Mouse (Mus musculus): ENCODE results near the gene Ptma.
A peak's percentile ranks its signal among the peaks of the same experiment; 100 is the strongest.

The Ptma gene

DNA sequence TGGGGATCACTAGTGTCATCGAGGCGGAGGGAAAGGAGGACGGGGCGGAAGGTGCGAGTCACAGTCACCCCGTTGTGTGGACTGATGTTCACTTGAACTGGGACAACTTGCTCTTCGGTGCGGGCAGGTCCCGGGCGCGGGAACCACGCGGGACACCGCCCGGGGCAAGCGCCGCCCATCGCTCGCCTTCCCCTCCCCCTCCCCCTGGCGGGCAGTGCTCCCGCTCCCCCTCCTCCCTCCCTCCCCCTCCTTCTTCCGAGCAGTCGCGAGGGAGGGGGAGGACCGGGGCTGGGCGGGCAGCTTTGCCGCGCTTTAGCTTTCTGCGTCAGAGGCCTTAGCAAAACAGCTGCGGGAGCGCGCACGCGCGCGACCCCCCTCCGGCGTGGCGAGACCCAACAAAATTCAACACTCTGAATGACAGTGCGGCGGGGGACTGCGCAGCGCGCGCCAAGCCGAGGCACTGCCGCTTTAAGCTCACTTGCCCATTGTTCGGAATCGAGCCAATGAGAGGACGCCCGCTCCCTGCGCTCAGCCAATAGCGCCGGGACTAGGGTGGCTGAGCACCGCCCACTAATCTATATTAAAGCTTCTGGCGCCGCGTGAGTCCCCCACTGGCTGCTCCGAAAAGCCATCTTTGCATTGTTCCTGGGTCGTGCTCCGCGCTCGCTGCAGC lies at the start of gene Ptma:
TSS of gene Ptma (plus strand) at position 611 of the 673 bp plus-strand sequence.
- no peak; the same call in 1 of the 2 replicates for TF ChIP-seq GATA4 (IDR thresholded peaks at IDR 0.05; ENCODE audit: insufficient replicate concordance, low read length)

DNA sequence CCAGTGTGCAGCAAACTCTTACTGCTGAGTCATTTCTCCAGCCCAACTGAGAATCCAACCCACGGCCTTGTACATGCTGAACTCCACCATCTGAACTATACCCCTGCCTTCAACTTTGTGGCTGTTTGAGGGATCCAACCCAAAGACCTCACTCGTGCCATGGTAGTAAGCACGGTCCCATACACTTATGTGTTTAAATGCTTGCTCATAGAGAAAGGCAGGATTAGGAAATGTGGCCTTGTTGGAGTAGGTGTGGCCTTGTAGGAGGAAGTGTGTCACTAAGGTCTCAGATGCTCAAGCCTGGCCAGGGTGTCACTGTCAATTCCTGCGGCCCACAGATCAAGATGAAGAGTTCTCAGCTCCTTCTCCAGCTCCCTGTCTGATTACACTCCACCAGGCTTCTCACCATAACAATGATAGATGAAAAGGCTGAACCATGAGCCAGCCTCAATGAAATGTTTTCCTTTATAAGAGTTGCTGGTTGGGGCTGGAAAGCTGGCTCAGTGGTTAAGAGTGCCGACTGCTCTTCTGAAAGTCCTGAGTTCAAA lies 48.7 kb upstream of the Ptma start:
- TF ChIP-seq GATA4 (IDR thresholded peaks at IDR 0.05; ENCODE audit: insufficient replicate concordance, low read length), result no peak

DNA sequence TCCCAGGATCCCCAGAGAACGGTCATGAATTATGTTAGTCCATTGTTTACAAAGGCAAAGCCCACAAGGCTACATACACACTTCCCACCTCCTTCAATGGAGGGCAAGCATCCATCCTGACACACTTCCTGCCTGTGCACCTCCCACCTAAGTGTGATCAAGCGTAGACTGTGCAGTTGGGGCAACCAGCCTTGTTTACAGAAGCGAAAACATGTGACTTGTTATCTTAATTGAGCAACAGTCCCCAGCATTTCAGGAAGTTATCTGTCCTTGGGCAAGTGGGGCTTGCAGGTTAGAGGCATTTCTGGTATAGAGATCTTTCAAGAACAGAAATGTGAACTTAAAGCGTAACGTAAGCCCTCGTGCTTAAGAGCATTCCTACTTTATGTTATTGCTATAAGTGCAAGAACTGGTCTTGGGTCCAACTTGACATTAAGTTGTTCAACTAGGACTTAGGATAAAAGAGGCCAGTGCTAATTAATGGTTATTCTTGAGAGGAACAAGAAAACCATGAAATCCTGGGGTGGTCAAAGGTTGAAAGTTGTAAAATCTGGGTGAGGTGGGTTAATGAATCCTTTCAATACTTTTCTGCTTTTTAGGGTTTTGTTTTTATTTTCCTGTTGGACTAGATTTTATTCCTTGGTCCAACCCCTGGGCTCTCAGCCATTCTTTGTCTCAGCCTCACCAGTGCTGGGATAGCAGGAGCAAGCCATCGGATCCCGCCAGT lies 47.3 kb upstream of the Ptma start:
- TF ChIP-seq GATA4 (IDR thresholded peaks at IDR 0.05; ENCODE audit: insufficient replicate concordance, low read length), result peak; percentile 93

DNA sequence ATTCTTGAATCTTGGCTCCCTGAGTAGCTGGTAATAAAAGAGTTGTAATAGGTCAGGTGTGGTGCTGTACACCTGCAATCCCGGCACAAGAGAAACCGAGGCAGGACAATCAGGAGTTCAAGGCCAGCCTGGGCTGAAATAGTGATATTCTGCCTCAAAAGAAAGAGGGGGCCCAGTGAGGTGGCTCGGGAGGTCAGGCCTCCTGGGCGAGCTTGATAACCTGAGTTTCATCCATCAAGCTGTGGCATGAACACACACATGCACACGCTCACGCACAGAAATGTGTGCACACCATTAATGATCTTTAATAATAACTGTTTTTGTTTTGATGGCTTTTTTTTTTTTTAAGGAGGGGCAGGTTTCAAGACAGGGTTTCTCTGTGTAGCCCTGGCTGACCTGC lies 46.2 kb upstream of the Ptma start:
- TF ChIP-seq GATA4 (IDR thresholded peaks at IDR 0.05; ENCODE audit: insufficient replicate concordance, low read length), result no peak

DNA sequence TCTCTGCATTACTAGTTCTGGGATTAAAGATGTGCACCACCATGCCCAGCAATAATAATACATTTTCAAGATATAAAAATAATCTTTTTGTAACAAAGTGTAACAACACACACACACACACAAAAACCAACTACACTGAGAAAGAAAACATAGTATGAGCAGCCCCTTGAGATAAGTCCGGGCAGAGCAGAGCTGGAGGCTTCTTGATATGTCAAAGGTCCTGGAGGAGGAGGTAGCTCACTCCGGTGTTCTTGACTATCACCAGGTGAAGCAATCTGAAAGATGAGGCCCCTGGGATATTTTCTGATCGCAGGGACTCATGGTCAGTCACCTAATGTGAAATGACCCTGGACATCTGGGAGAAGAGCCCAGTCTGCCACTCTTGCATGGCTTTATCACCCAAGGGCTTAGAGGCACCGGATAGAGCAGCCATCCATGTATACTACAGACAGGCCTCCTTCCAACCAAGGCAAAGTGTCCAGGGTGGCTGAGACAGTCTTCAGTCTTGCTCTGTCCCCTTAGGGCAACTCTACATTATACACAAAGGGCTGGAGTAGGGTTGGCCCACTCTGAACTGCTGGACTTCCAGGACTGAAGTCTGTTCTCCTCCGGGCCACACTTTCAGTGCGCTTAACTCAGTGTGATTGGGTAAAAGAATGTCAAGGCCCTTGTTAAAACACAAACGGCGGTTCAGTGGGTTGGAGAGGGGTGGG lies 45.6 kb upstream of the Ptma start:
- no peak for TF ChIP-seq GATA4 (IDR thresholded peaks at IDR 0.05; ENCODE audit: insufficient replicate concordance, low read length)

DNA sequence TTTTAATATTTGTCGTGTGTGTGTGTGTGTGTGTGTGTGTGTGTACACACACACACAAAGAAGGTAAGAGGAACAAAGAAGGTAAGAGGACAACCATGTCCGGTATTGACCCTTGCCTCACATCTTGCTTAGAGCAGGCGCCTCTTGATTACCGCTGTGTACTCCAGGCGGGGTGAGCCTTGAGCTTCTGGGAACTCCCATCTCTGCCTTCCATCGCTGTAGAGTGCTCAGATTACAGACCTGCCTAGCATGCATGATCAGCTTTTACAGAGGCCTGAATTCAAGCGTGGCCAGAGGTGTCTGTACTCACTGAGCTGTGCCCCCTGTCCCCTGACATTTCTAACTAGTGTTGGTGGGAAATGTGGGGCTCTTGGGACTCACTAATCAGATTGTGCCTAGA lies 45.1 kb upstream of the Ptma start:
- TF ChIP-seq GATA4 (IDR thresholded peaks at IDR 0.05; ENCODE audit: insufficient replicate concordance, low read length), result no peak

DNA sequence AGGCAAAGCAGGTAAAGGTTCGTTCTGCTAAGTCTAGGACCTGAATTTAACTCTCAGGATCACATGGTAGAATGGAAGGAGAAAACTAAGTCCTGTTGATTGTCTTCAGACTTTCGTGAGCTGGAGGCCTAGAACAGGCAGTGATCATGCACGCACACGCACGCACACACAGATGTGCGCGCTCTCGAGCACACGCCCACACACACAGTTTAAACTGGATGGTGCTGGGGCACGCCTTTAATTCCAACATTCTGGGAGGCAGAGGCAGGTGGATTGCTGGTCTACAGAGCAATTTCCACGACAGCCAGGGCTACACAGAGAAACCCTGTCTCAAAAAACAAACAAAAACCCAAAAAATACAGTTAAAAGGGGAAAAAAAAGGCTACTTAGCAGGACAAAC lies 44.2 kb upstream of the Ptma start:
- no peak for TF ChIP-seq GATA4 (IDR thresholded peaks at IDR 0.05; ENCODE audit: insufficient replicate concordance, low read length)

DNA sequence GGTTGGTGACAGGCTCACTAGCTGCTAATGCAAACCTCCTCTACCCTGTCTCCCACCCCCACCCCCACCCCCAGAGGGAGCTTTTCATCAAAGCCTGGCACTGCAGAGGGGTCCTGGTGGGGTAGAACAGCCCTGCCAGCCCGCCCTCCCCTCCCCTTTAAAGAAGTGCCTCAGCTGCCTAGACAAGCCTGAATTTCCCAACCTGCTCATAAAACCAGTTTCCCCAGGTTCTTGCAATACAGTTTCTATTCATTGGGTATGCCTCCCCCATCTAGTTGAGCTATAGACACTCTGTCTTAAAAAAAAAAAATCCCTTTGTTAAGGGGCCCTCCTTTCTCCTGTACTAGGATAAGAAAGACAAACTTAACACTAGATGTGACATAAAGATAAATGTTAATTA lies 43.8 kb upstream of the Ptma start:
- TF ChIP-seq GATA4 (IDR thresholded peaks at IDR 0.05; ENCODE audit: insufficient replicate concordance, low read length), result no peak

DNA sequence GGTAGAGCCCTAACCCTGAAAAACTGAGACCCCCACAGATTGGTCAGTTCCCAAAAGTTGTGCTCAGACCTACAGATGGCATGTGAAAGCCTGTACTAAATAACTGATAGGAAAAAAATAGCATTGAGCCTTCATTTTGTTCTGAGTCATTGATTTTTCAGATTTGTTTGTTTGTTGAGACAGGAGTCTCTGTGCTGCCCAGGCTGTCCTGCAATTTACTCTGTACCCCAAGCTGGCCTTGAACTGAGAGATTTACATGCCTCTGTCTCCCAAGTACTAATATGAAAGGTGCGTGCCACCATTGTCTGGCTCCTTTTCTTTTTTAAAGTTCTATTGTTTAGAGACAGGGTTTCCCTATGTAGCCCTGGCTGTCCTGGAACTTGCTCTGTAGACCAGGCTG lies 41.2 kb upstream of the Ptma start:
- no peak for TF ChIP-seq GATA4 (IDR thresholded peaks at IDR 0.05; ENCODE audit: insufficient replicate concordance, low read length)

DNA sequence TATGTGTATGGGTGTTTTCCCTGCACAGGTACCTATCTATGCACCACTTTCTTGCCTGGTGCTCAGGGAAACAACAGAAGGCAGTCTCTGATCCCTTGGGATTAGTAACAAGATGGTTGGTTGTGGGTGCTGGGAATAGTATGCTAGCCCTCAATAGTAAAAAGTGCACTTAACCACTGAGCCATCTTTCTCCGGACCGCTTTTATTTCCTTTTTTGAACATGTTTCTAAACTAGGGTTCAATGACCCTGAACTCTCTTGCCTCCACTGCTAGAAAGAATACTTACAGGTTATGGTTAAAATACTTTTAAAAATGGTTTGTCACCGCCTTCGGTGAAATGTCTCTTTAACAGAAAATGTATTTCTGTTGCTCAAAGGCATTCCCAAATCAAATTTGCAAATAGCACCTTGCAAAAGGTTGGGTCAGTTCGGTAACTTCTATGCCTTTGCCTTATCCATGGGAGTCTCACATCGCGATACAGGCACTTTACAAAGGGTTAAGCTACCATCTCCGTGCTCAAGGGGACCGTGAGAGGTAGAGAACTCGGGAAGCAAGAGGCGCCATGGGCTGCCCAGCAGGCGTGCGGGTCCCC lies 39.7 kb upstream of the Ptma start:
- TF ChIP-seq GATA4 (IDR thresholded peaks at IDR 0.05; ENCODE audit: insufficient replicate concordance, low read length), result no peak

DNA sequence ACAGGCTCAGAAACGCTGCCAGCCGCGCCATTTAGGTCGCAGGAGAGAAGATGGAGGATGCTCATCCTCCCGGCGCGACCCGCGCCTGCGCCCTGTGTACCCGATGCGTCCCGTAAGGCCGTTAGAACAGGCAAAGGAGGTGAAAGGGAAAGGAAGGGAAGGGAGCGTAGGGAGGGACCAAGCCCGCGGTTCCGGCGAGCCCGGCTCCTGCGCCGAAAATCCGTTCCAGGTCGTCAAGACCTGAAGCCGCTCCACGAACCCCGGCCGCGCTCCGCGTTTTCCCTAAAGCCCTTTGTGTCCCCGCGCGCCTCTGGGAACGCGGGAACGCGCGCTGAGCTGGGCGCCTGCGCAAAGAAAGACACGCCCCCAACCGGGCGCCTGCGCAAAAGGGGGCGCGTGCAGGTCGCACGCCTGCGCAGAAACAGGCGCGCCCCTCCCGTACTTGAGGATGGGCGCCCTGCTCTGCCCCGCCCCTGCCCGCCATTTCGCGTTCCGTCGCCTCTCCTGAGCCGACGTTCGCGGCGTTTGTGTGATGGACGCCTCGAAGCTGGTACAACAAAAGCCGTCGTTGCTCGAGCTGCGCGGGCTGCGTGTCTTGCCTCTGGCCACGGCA lies 39.1 kb upstream of the Ptma start:
- peak; percentile 49; the same call in 1 of the 2 replicates for TF ChIP-seq GATA4 (IDR thresholded peaks at IDR 0.05; ENCODE audit: insufficient replicate concordance, low read length)

DNA sequence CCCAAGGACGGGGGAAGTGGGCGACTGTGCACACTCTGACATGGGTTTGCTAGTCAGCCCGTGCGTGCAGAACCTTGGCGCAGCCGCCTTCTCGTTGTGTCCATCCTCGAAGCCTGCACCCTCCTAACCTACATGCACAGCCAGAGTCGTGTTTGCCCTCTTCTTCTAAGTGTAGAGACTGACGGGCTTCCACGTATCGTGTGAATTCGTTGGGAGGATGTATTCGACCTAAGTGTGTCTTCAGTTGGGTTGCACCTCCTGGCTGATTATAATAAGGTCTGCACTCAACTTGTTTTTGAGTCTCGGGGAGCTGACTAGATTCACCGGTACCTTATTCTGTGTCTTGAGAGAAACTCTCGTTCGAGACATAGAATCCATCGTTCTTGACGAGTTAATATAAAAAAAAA lies 38.6 kb upstream of the Ptma start:
- no peak for TF ChIP-seq GATA4 (IDR thresholded peaks at IDR 0.05; ENCODE audit: insufficient replicate concordance, low read length)

DNA sequence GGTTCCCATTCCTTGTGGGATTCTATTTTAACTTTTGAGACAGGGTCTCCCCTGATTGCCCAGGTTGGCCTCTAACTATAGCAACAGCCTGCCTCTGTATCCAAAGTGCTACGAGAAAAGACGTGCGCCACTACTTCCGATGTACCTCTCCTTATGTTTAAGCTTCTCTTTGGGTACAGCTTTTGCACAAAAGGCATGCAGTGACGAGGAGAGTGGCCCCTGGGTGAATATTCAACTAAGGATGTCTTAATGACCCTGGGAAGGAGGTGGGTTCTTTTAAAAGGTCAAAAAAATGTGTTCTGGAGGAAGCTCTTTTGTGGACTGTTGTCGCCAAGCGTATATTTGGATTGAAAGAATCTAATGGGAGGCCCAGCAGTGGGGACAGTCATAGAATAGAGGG lies 38.2 kb upstream of the Ptma start:
- TF ChIP-seq GATA4 (IDR thresholded peaks at IDR 0.05; ENCODE audit: insufficient replicate concordance, low read length), result no peak

DNA sequence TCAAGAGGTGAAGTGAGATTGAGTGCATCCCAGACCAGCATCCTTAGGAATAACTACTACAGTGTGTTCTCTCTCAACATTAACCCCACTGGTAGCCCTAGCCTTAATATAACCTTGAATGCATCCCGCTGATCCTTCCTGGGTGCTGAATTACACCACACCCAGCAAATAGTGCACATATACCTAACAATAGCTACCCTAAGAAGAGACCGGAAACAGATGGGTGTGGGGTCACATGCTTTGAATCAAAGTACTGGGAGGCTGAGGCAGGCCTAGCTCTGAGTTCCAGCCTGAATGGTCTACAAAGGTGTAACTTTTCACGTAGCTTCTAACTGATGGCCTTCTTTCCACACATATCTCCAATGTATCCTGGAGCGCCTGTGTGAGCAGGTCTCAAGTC lies 37.8 kb upstream of the Ptma start:
- no peak for TF ChIP-seq GATA4 (IDR thresholded peaks at IDR 0.05; ENCODE audit: insufficient replicate concordance, low read length)

DNA sequence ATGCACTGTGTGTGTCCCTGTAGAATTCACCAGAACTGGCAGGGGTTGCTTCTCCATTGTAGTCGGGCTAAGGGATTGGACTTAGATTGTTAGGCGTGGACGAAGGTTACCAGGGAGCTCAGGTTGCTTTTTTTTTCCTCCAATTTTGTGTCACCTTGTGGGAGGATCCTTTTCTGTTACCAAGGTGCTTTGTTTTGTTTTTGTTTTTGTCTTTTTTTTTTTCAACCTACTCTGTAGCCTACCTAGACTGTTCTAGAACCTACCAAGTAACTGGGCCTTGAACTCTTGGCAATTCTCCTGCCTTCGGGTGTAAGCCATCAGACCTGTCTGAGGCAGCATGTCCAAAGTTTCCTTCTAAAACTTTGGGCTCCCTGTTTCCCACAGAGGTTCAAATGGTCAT lies 36.6 kb upstream of the Ptma start:
- no peak for TF ChIP-seq GATA4 (IDR thresholded peaks at IDR 0.05; ENCODE audit: insufficient replicate concordance, low read length)
